Mouse (Mus musculus): ENCODE results near the gene Ltbp2.
A peak's percentile ranks its signal among the peaks of the same experiment; 100 is the strongest.

Ltbp2 gene

GRCm38 (mm10) chr12:84876481-84877121 lies at the start of gene Ltbp2:
TSS of gene Ltbp2 (minus strand) at chr12:84876532.
- peak; percentile 45 to 69 for DNase-seq (ENCODE audit: low spot score in 2 of 2)

- no peak for DNase-seq (ENCODE audit: low spot score in 2 of 2)
These were observed 48.0 kb upstream of the Ltbp2 start for GRCm38 (mm10) chr12:84924324-84924723.

- DNase-seq (ENCODE audit: low spot score in 2 of 2) = no peak
These were observed 45.6 kb upstream of the Ltbp2 start for GRCm38 (mm10) chr12:84921881-84922419.

- no peak for DNase-seq (ENCODE audit: low spot score in 2 of 2)
These were observed 42.5 kb upstream of the Ltbp2 start for GRCm38 (mm10) chr12:84918809-84919208.

GRCm38 (mm10) chr12:84917799-84918198 lies 41.5 kb upstream of the Ltbp2 start:
- DNase-seq (ENCODE audit: low spot score in 2 of 2) = no peak

- no peak for DNase-seq (ENCODE audit: low spot score in 2 of 2)
These were observed 38.6 kb upstream of the Ltbp2 start for GRCm38 (mm10) chr12:84914959-84915358.

GRCm38 (mm10) chr12:84912652-84913104 lies 36.3 kb upstream of the Ltbp2 start:
- DNase-seq (ENCODE audit: low spot score in 2 of 2) = no peak

- DNase-seq (ENCODE audit: low spot score in 2 of 2) = no peak
These were observed 35.3 kb upstream of the Ltbp2 start for GRCm38 (mm10) chr12:84911640-84912039.

GRCm38 (mm10) chr12:84910066-84910465 lies 33.7 kb upstream of the Ltbp2 start:
- no peak for DNase-seq (ENCODE audit: low spot score in 2 of 2)

- no peak for DNase-seq (ENCODE audit: low spot score in 2 of 2)
These were observed 31.5 kb upstream of the Ltbp2 start for GRCm38 (mm10) chr12:84907627-84908480.

- DNase-seq (ENCODE audit: low spot score in 2 of 2) = no peak
These were observed 30.8 kb upstream of the Ltbp2 start for GRCm38 (mm10) chr12:84907024-84907626.

GRCm38 (mm10) chr12:84904399-84904798 lies 28.1 kb upstream of the Ltbp2 start:
- no peak for DNase-seq (ENCODE audit: low spot score in 2 of 2)

GRCm38 (mm10) chr12:84900317-84900716 lies 24.0 kb upstream of the Ltbp2 start:
- no peak for DNase-seq (ENCODE audit: low spot score in 2 of 2)

GRCm38 (mm10) chr12:84897322-84897721 lies 21.0 kb upstream of the Ltbp2 start:
- no peak for DNase-seq (ENCODE audit: low spot score in 2 of 2)

GRCm38 (mm10) chr12:84896235-84896634 lies 19.9 kb upstream of the Ltbp2 start:
- DNase-seq (ENCODE audit: low spot score in 2 of 2) = no peak

GRCm38 (mm10) chr12:84893648-84894628 lies 17.6 kb upstream of the Ltbp2 start:
- no peak for DNase-seq (ENCODE audit: low spot score in 2 of 2)

GRCm38 (mm10) chr12:84890289-84890688 lies 14.0 kb upstream of the Ltbp2 start:
- no peak for DNase-seq (ENCODE audit: low spot score in 2 of 2)

- DNase-seq (ENCODE audit: low spot score in 2 of 2) = no peak
These were observed 9.0 kb upstream of the Ltbp2 start for GRCm38 (mm10) chr12:84885107-84885876.

- DNase-seq (ENCODE audit: low spot score in 2 of 2) = no peak
These were observed 8.2 kb upstream of the Ltbp2 start for GRCm38 (mm10) chr12:84884423-84885076.

GRCm38 (mm10) chr12:84882796-84883195 lies 6.5 kb upstream of the Ltbp2 start:
- no peak for DNase-seq (ENCODE audit: low spot score in 2 of 2)
